Mouse (Mus musculus): ENCODE measurements around the gene Srpk2.

- no peak for TF ChIP-seq POLR2A (IDR thresholded peaks at IDR 0.05; ENCODE audit: borderline replicate concordance, control insufficient read depth, low read depth, low read length)
- TF ChIP-seq CTCF (IDR thresholded peaks at IDR 0.05; ENCODE audit: control insufficient read depth, insufficient read depth, low read length), result no peak
Measured at GRCm38 (mm10) chr5:23577847-23578246, 106.6 kb downstream of the Srpk2 start.
